Mouse (Mus musculus): ENCODE results near the gene Lrrc2.

GRCm38 (mm10) chr9:110907838-110908630 is 43.3 kb upstream of the Lrrc2 start:
- TF ChIP-seq POLR2A (IDR thresholded peaks at IDR 0.05; ENCODE audit: low read depth, low read length) (no peak), CTCF (IDR thresholded peaks at IDR 0.05; ENCODE audit: borderline replicate concordance, insufficient read depth, low read length) (no peak)

Measured in embryonic fibroblast, embryonic 13.5 days (primary cell).